Mouse (Mus musculus): ENCODE data around the gene AY358078.

DNA sequence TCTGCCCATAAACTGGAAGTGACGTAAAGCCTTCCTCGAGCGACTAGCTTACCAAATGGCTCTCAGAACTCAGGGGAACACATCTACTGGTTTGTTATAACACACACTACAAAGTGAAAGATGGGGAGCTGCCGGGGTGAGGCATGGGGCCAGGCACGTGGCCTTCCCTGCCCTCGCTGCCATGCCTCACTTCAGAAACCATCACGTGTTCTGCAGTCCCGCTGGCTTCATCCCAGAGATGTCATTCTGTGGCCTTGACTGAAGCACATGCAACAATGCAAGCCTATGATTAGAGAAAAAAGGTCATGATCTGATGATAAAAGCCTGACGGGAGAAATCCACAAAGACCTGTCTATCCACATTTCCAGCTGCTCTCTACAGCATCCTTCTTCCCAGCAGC, 71.9 kb downstream of the AY358078 start:
- no peak for TF ChIP-seq CTCF (IDR thresholded peaks at IDR 0.05; ENCODE audit: borderline replicate concordance, insufficient read depth, low read length)
- TF ChIP-seq POLR2A (IDR thresholded peaks at IDR 0.05; ENCODE audit: low read depth, low read length) = no peak
